Comparison of ENCODE assay signal across 12 mouse cellular contexts in the genomic region with DNA sequence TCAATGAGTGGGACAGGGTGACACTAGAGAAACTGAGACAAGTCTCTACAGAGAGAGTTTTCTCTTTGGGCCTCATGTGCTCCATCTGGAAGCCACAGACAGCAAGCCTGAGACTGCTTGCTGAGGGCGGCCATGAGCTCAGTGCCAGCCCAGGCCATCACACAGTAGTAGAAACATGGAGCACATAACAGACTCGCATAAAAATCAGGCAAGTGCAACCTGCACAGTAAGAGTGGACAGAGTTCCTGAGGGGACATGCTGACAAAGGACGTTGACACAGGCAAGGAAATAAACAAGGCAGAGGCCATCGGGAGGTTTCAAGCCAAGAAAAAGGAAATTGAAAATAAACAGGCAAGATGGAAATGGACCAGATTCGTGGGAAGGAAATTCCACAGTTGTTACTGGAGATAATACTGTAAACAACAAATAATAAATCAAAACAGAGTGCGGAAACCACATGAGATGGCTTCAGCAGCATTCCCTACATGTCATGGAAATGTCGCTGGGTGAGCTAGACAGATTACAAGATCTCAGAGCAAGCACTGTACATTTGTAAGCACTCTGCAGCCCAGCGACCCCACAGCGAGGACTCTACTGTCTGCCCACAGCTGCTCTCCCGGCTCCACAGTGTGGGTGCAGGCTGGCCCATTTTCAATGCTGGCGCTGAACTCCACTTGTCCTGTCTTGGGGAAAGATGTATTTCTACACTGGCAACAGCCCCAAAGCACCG.
DNase-seq lines count a peak whose midpoint lies in the region; ATAC-seq lines count a peak whose summit lies in the region.
"Had no signal": no experiment of that assay in that cellular context is flagged by ENCODE, and none has a peak within 500 bp of the region (broad histone marks: within the 10 kb centered on the region; RNA-seq: fewer than 3 reads in every experiment).

No protein-coding gene starts in this region.

- peaks cover 6% of the 10 kb centered on the region; the same call in 1 of the 2 replicates for H3K4me1 ChIP-seq in embryonic facial prominence, embryonic 14.5 days (ENCODE audit: control insufficient read depth, insufficient read depth, low read length)
- peaks cover 31% of the 10 kb centered on the region for H3K4me1 ChIP-seq in embryonic facial prominence, embryonic 10.5 days
- H3K4me1 ChIP-seq in liver, embryonic 16.5 days (ENCODE audit: control insufficient read depth, low read depth, low read length), result no peaks in the 10 kb centered on the region
- H3K4me1 ChIP-seq: megakaryocyte, embryonic 14.5 days; neural tube, embryonic 12.5 days had no signal

- no peak overlapping the region for H3K9ac ChIP-seq in embryonic facial prominence, embryonic 14.5 days (ENCODE audit: low read depth, low read length)
- no peak overlapping the region for H3K9ac ChIP-seq in liver, embryonic 16.5 days (ENCODE audit: low read depth, low read length)
- H3K9ac ChIP-seq: neural tube, embryonic 12.5 days had no signal

- peak; percentile 45 for DNase-seq in embryonic facial prominence, embryonic 14.5 days (ENCODE audit: low spot score)
- no peak for DNase-seq in embryonic facial prominence, embryonic 10.5 days (ENCODE audit: low spot score)
- peak; percentile 23 for DNase-seq in right cerebral cortex, adult 18-20 months
- DNase-seq in right cerebral cortex, postnatal 25 days, result no peak
- no peak for DNase-seq in spleen, postnatal 10 days (ENCODE audit: low spot score in 2 of 2)
- no peak for DNase-seq in cerebellum, adult 8-10 months
- DNase-seq: gastrocnemius, postnatal 25 days had no signal

- no peaks in the 10 kb centered on the region for H3K27me3 ChIP-seq in embryonic facial prominence, embryonic 14.5 days (replicated peaks; ENCODE audit: control insufficient read depth, insufficient read depth, low read length)
- H3K27me3 ChIP-seq in embryonic facial prominence, embryonic 10.5 days (replicated peaks; ENCODE audit: low read depth, poor library complexity, severe bottlenecking), result no peaks in the 10 kb centered on the region
- no peaks in the 10 kb centered on the region for H3K27me3 ChIP-seq in liver, embryonic 16.5 days (ENCODE audit: control insufficient read depth, insufficient read depth, low read depth, low read length)
- H3K27me3 ChIP-seq: neural tube, embryonic 12.5 days; Patski had no signal

- no peaks in the 10 kb centered on the region for H3K36me3 ChIP-seq in embryonic facial prominence, embryonic 14.5 days (ENCODE audit: control insufficient read depth, insufficient read depth, low read length)
- H3K36me3 ChIP-seq in embryonic facial prominence, embryonic 10.5 days (replicated peaks), result no peaks in the 10 kb centered on the region
- no peaks in the 10 kb centered on the region for H3K36me3 ChIP-seq in liver, embryonic 16.5 days (ENCODE audit: control insufficient read depth, insufficient read depth)
- H3K36me3 ChIP-seq: neural tube, embryonic 12.5 days had no signal

- H3K9me3 ChIP-seq in embryonic facial prominence, embryonic 14.5 days (ENCODE audit: control insufficient read depth, low read length), result no peaks in the 10 kb centered on the region
- H3K9me3 ChIP-seq in embryonic facial prominence, embryonic 10.5 days, result no peaks in the 10 kb centered on the region
- H3K9me3 ChIP-seq in liver, embryonic 16.5 days (replicated peaks; ENCODE audit: control insufficient read depth, low read length), result no peaks in the 10 kb centered on the region
- H3K9me3 ChIP-seq: neural tube, embryonic 12.5 days had no signal

- no peak overlapping the region for H3K4me2 ChIP-seq in embryonic facial prominence, embryonic 14.5 days (ENCODE audit: low read depth, low read length)
- H3K4me2 ChIP-seq in liver, embryonic 16.5 days (ENCODE audit: low read depth, low read length), result no peak overlapping the region
- H3K4me2 ChIP-seq: neural tube, embryonic 12.5 days had no signal

- no peak overlapping the region for H3K27ac ChIP-seq in embryonic facial prominence, embryonic 14.5 days (replicated peaks; ENCODE audit: low read depth, low read length)
- no peak overlapping the region for H3K27ac ChIP-seq in embryonic facial prominence, embryonic 10.5 days (replicated peaks)
- no peak overlapping the region for H3K27ac ChIP-seq in liver, embryonic 16.5 days (ENCODE audit: low read length)
- H3K27ac ChIP-seq: neural tube, embryonic 12.5 days had no signal

- no peak overlapping the region for H3K4me3 ChIP-seq in embryonic facial prominence, embryonic 14.5 days (ENCODE audit: low read depth, low read length)
- no peak overlapping the region for H3K4me3 ChIP-seq in embryonic facial prominence, embryonic 10.5 days
- no peak overlapping the region for H3K4me3 ChIP-seq in liver, embryonic 16.5 days (ENCODE audit: low read depth, low read length)
- H3K4me3 ChIP-seq: megakaryocyte, embryonic 14.5 days; neural tube, embryonic 12.5 days had no signal

- WGBS in embryonic facial prominence, embryonic 14.5 days, result 68% methylated on average over 12 of the region's 12 CpGs
- 83% methylated on average over 12 of the region's 12 CpGs for WGBS in embryonic facial prominence, embryonic 10.5 days
- 49% methylated on average over 12 of the region's 12 CpGs for WGBS in liver, embryonic 16.5 days (ENCODE audit: insufficient replicate concordance)

- no peak for ATAC-seq in embryonic facial prominence, embryonic 14.5 days (ENCODE audit: low read depth)
- 0 out of 2 replicates have a peak, but pooled peaks have one; percentile 13 for ATAC-seq in liver, embryonic 16.5 days (ENCODE audit: low read depth)
- ATAC-seq in megakaryocyte progenitor cell, adult 5-6 weeks (replicated peaks; ENCODE audit: poor library complexity), result no peak
- ATAC-seq: Patski had no signal

Comparison
In these comparisons a context has a peak if more than half of its experiments do, and no peak if none do; other contexts are left out.
1. DNase-seq: peak in embryonic facial prominence, embryonic 14.5 days (single experiment) and right cerebral cortex, adult 18-20 months (single experiment); none in embryonic facial prominence, embryonic 10.5 days (single experiment), right cerebral cortex, postnatal 25 days (single experiment), spleen, postnatal 10 days (0 of 2) and cerebellum, adult 8-10 months (single experiment).